Mouse (Mus musculus) kidney, adult 2 months (tissue): Measurements from ENCODE around the gene Mllt11.

Experiments
- CTCF ChIP-seq: fragments of 200-500 bp; conservative IDR thresholded peaks from 2 replicates; pipeline ENCODE4 v1.5.1; 2011; ENCODE audit warnings: low read depth, mild to moderate bottlenecking, control low read depth, low read length, moderate library complexity, mixed read lengths; ENCODE audit not compliant: insufficient read depth, insufficient read length
- POLR2A ChIP-seq: fragments of 200-500 bp; IDR thresholded peaks from one replicate; pipeline ENCODE4 v1.6.1; 2011; ENCODE audit warnings: low read depth, low read length, control low read depth

GRCm38 (mm10) chr3:95177583-95177982 is 54.4 kb downstream of the Mllt11 start:
- TF ChIP-seq CTCF (no peak), POLR2A (no peak)
